Mouse (Mus musculus) forebrain, embryonic 15.5 days (tissue): ENCODE measurements at regions not wholly inside any gene's neighbourhood (a gene's known extent, or its start where the extent isn't known, plus 50 kb on each side); places are given as distances from the start of the nearest gene placed in this dataset.

ENCODE experiments used
- ATAC-seq: fragments of 200-750 bp; cut with Nextera tagmentation; replicated peaks from 2 replicates; pipeline ENCODE4 v1.8.0; 2017; ENCODE audit warnings: mild to moderate bottlenecking, moderate TSS enrichment, moderate library complexity
- H3K27ac ChIP-seq: fragments of 300-500 bp; sonication (generic); replicated peaks from 2 replicates; pipeline ENCODE4 v1.5.1; 2015; ENCODE audit warnings: mild to moderate bottlenecking, inconsistent platforms
- H3K27me3 ChIP-seq: fragments of 300-500 bp; sonication (generic); 2 replicates; pipeline ENCODE4 v1.6.1; 2015; ENCODE audit warnings: inconsistent platforms
- H3K36me3 ChIP-seq: fragments of 300-500 bp; sonication (generic); 2 replicates; pipeline ENCODE4 v1.6.1; 2015; ENCODE audit warnings: mild to moderate bottlenecking, inconsistent platforms
- H3K4me1 ChIP-seq: fragments of 300-500 bp; sonication (generic); 2 replicates; pipeline ENCODE4 v1.6.1; 2015; ENCODE audit warnings: inconsistent platforms
- H3K4me2 ChIP-seq: fragments of 300-500 bp; sonication (generic); replicated peaks from 2 replicates; pipeline ENCODE4 v1.6.1; 2015; ENCODE audit warnings: mild to moderate bottlenecking, inconsistent platforms
- H3K4me3 ChIP-seq: fragments of 300-500 bp; sonication (generic); 2 replicates; pipeline ENCODE4 v1.5.1; 2015; ENCODE audit warnings: mild to moderate bottlenecking, inconsistent platforms
- H3K9ac ChIP-seq: fragments of 300-500 bp; sonication (generic); replicated peaks from 2 replicates; pipeline ENCODE4 v1.6.1; 2015; ENCODE audit warnings: mild to moderate bottlenecking, inconsistent platforms
- H3K9me3 ChIP-seq: fragments of 300-500 bp; sonication (generic); 2 replicates; pipeline ENCODE4 v1.6.1; 2016; ENCODE audit warnings: inconsistent platforms
- WGBS: fragments of 180-500 bp; shearing (Covaris S2); methylation state at CpG from one replicate; pipeline ENCODE4 v1.1.7; 2015; ENCODE audit warnings: mixed read lengths; 5-methylcytosine and 5-hydroxymethylcytosine counted together

DNA sequence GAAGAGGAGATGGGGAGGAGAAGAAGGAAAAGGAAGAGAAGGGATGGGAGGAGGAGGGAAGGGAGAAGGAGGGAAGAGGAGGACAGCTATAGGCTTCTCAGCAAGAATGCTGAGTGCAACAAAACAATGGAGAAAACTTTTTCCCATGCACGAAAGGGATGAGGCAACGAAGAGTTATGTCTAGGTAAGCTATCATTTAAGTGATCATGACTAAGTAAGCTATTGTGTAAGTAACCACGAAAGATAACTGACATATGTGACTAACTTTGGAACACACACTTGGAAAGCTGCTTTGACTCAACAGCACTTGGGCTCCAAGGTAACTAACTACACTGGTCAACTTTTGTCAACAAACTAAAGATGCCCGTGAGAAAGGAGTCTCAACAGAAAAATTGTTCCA is 50.9 kb upstream of the Fstl1 start:
- WGBS: 88% methylated on average over 4 of the region's 4 CpGs
- H3K9ac ChIP-seq: no peak overlapping the region

DNA sequence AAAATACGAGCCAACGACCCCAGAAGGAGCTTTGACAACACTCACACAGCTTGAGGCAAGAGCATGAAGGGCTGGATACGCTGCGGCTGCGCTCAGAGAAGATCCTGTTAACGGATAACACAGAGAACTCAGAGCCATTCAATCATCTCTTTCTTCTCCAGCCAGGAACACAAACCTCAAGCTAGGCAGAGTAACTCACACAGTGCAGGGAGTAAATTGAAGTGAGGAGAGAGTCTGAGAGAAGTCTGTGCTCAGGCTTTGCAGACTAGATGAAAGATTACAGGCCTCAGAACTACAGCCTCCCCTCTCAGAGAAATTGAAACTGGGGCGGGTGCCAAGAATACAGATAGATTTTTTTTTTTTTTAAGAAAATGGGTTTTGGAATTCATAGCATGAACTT is 60.9 kb upstream of the Ndufb4 start:
- no peak overlapping the region for H3K4me3 ChIP-seq
- no peaks in the 10 kb centered on the region for H3K36me3 ChIP-seq
- 37% methylated on average over 7 of the region's 7 CpGs for WGBS
- peak; percentile 58; the same call in 1 of the 2 replicates for ATAC-seq
- H3K27me3 ChIP-seq: no peaks in the 10 kb centered on the region
- H3K4me1 ChIP-seq: peaks cover 4% of the 10 kb centered on the region
- no peak overlapping the region for H3K9ac ChIP-seq
- H3K4me2 ChIP-seq: no peak overlapping the region
- H3K9me3 ChIP-seq: no peaks in the 10 kb centered on the region
- H3K27ac ChIP-seq: peak overlapping the region; percentile 35

More for the DNA sequence above, 50.9 kb upstream of the Fstl1 start:
- Histone ChIP-seq H3K4me2 (no peak overlapping the region), H3K27me3 (no peaks in the 10 kb centered on the region), H3K9me3 (no peaks in the 10 kb centered on the region), H3K4me3 (no peak overlapping the region), H3K36me3 (no peaks in the 10 kb centered on the region), H3K4me1 (peaks cover 19% of the 10 kb centered on the region), H3K27ac (no peak overlapping the region)
- ATAC-seq: no peak

DNA sequence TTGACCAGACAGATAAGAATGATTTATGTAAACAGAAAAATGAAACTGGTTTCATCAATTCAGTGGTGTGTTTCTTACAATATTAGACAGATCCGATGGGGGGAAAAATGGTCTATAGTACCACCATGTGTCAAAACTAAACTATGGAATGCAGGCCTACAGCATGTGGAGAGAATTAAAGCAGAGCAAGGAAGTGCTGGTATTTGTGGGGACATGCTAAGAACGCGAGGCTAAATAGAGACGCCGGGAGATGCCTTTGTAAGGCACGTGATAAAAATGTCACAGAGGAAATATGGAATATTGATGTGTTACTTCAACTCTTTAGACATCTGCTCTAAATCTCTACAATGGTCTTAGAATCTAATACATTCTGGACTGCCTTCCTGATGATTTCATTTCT is 60.0 kb upstream of the Ndufb4 start:
- Histone ChIP-seq H3K4me3 (no peak overlapping the region), H3K27me3 (no peaks in the 10 kb centered on the region), H3K4me2 (no peak overlapping the region), H3K36me3 (no peaks in the 10 kb centered on the region), H3K4me1 (peaks cover 4% of the 10 kb centered on the region), H3K9me3 (no peaks in the 10 kb centered on the region), H3K9ac (no peak overlapping the region), H3K27ac (no peak overlapping the region)
- 87% methylated on average over 6 of the region's 6 CpGs for WGBS
- ATAC-seq: no peak

DNA sequence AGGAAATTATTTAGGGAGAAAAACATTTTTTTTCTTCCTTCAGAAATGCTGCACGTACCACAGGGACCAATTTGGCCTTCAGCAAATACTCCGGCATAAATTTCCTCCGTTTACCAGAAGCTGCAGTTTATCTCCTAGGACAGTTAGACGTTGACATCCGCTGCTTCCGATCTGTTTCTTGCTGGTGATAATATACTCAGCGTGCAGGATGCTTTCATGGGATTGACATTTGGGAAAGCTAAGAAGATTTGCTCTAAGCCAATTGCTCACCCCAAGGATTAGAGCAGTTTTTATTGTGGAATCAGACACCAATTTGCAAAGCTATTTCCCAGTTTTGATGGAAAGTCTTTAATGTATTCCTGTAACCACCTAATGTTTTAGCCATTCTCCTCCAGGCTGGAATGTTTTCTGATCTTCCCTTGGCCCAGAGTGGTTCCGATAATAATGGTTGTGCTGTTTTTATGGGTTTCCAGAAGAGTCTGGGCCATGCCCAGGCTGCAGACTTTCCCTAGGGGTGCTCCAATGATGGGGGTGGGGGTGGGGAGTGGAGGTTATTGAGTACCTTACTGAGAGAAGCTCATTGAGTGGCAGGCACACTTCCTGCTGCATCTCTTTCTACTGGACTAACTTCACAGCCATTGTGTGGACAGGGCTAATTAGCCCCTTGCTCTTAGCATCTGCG is 52.1 kb upstream of the Ndufb4 start:
- Histone ChIP-seq H3K27me3 (no peaks in the 10 kb centered on the region), H3K4me1 (no peaks in the 10 kb centered on the region; the same call in 1 of the 2 replicates), H3K9ac (no peak overlapping the region), H3K4me3 (no peak overlapping the region), H3K36me3 (no peaks in the 10 kb centered on the region), H3K27ac (no peak overlapping the region), H3K4me2 (no peak overlapping the region), H3K9me3 (no peaks in the 10 kb centered on the region)
- 49% methylated on average over 9 of the region's 9 CpGs for WGBS
- ATAC-seq: no peak

DNA sequence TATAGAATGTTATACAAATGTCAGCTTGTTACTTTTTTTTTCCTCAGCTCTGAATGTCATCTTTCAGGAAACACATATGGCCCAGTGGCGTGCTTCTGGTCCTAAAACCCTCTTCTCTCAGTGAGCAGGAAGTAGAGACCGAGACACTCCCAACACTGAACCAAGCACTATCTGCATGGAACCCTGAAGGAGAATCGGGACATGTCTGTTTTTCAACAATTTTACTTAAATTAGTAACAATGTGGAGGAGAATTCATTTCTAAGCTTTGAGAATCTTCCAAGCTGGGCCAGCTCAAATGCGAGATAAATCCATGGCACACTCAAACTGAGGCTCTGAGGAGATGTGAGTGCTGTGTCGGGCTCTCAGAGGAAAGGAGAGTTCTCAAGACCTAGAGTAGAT is 51.0 kb upstream of the Ndufb4 start:
- no peak overlapping the region for H3K4me3 ChIP-seq
- 78% methylated on average over 5 of the region's 5 CpGs for WGBS
- H3K9me3 ChIP-seq: no peaks in the 10 kb centered on the region
- H3K36me3 ChIP-seq: no peaks in the 10 kb centered on the region
- no peak overlapping the region; the same call in 1 of the 2 replicates for H3K27ac ChIP-seq
- ATAC-seq: no peak
- no peaks in the 10 kb centered on the region for H3K27me3 ChIP-seq
- H3K9ac ChIP-seq: no peak overlapping the region
- H3K4me1 ChIP-seq: no peaks in the 10 kb centered on the region; the same call in 1 of the 2 replicates
- no peak overlapping the region for H3K4me2 ChIP-seq

DNA sequence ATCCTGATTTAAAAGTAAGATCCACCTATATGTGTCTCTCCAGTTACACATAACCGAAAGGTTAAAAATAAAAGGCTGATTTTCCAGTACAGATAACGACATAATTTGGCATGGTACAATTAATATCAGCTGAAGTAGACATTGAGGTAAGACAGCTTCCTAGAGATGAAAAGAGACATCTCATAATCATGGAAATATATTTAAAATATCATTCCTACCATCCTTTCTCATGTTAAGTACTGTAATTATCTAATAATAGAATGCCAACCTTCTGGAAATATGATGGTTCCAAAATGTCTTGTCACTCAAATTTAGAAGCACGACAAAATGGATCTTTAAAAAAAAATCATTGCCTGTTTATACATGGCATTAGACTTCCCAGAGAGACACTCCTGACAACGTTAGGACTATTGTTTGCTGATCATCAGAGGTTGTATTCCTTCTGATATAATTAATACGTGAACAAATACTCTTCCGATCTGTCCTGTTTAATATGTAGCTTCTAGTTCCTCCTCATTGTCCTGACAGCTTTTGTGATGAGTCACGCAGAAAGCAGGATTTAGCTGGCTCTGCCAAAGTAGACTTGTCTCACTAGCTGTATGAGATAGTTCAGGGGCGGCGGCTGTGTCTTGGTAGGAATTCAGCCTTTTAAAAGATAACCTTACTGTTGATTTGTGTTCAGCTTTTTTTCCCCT is 50.4 kb upstream of the Ndufb4 start:
- peak overlapping the region; percentile 52; the same call in 1 of the 2 replicates for H3K27ac ChIP-seq
- WGBS: 61% methylated on average over 9 of the region's 9 CpGs
- ATAC-seq: peak; percentile 58; the same call in 1 of the 2 replicates
- no peaks in the 10 kb centered on the region for H3K9me3 ChIP-seq
- H3K27me3 ChIP-seq: no peaks in the 10 kb centered on the region
- H3K4me3 ChIP-seq: no peak overlapping the region
- H3K4me2 ChIP-seq: no peak overlapping the region
- no peak overlapping the region for H3K9ac ChIP-seq
- H3K36me3 ChIP-seq: no peaks in the 10 kb centered on the region
- no peaks in the 10 kb centered on the region; the same call in 1 of the 2 replicates for H3K4me1 ChIP-seq
